Mouse (Mus musculus): ENCODE data around the gene Bcl7a.

DNA sequence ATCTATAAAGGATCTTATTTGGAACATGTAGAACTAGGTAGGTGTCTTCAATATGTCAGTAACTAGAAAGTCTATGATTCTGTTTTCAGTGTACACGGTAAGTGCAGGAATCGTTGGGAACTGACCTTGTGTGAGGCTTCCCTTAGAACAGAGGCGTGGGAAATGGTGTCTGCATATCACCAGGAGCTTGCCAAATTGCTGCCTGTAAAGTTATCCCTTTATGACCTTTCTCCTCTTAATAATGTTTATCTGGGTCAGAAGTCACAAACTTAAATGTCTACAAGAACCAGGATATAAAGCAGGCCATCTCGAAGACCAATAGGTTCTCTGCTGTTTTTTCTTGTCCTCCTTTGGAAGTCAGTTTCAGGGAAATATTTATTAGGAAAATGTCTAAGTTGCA is 68.6 kb downstream of the Bcl7a start:
- TF ChIP-seq CTCF (IDR thresholded peaks at IDR 0.05; ENCODE audit: low read depth) (no peak), EP300 (IDR thresholded peaks at IDR 0.05; ENCODE audit: low read depth) (no peak)
